Mouse (Mus musculus): ENCODE data around the gene Ccdc93. TPM values are rescaled to one million over a fixed set of nuclear protein-coding genes. Genes with fewer than 3 reads are reported as not detected.

Gene Ccdc93
- total and polyA plus RNA-seq, 3 experiments = 21.3 to 21.5 TPM; not detected in 1

DNA sequence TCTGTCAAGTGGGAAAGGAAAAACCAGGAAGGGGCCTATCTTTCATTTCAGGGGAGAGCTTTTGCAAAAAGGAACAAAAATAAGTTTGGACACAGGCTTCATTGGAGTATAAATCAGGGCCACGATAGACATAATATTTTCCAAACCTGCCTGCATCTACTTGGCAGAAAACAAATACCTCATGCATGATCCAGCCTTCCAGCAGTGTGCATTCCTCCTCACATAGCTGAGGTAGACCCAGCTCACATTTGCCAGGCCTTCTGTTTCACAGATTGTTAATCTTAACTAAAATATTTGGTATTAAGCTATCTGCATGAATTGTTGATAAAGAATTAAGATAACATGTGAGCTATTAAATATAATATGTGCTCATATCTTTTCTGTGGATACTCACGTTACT, 37.7 kb upstream of the Ccdc93 start (continued):
- TF ChIP-seq ZKSCAN1 (IDR thresholded peaks at IDR 0.05; ENCODE audit: low read depth, low read length) = no peak

DNA sequence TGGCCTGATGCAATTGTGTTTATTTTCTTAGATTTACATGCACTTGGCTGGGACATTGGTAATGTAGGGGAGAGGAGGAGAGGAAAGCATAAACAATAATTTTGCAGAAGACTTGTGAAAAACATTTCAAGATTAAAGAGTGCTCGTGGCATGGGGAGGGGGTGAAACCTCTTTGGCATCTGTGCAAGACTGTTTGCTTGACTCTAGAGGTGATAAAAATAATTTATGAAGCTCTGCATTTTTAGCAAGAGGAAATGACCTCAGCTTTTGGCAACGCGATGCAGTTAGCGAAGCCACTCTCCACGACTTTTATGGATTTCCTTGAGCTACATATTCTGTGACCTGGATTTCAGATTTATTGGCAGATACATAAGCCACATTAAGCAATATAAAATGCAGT, 36.1 kb upstream of the Ccdc93 start:
- Histone ChIP-seq H3K4me1 (ENCODE audit: control insufficient read depth in 1 of 2, insufficient read depth in 2 of 2, low read length in 2 of 2) (no peaks in the 10 kb centered on the region; a peak in 1 of 4 replicates), H3K27ac (ENCODE audit: control insufficient read depth, low read depth, low read length) (no peak overlapping the region), H3K27me3 (ENCODE audit: control insufficient read depth in 1 of 2, insufficient read depth in 2 of 2, low read length in 2 of 2) (peaks cover 0 to 3% of the 10 kb centered on the region in 2 experiments; a peak in 2 of 4 replicates), H3K4me3 (ENCODE audit: control insufficient read depth in 1 of 2, insufficient read depth in 1 of 2, low read depth in 2 of 2, low read length in 2 of 2) (no peak overlapping the region), H3K9ac (ENCODE audit: control insufficient read depth, low read depth, low read length, poor library complexity, severe bottlenecking) (no peak overlapping the region), H3K9me3 (replicated peaks; ENCODE audit: insufficient read depth, low read length) (no peaks in the 10 kb centered on the region), H3K36me3 (ENCODE audit: control insufficient read depth in 1 of 2, insufficient read depth in 2 of 2, low read length in 2 of 2) (no peaks in the 10 kb centered on the region; a peak in 1 of 4 replicates), H3K79me2 (ENCODE audit: control insufficient read depth, insufficient read depth, low read length, poor library complexity) (no peaks in the 10 kb centered on the region)
- DNase-seq (ENCODE audit: low read depth, low spot score) = no peak
- TF ChIP-seq TCF12 (IDR thresholded peaks at IDR 0.05; ENCODE audit: low read depth, low read length) = no peak
- TF ChIP-seq ZC3H11A (IDR thresholded peaks at IDR 0.05; ENCODE audit: low read depth, low read length) = no peak
- TF ChIP-seq CHD1 (IDR thresholded peaks at IDR 0.05; ENCODE audit: low read depth, low read length) = no peak
- no peak for TF ChIP-seq HCFC1 (IDR thresholded peaks at IDR 0.05; ENCODE audit: low read depth, low read length)
- TF ChIP-seq ZMIZ1 (IDR thresholded peaks at IDR 0.05; ENCODE audit: low read depth, low read length) = no peak
- TF ChIP-seq MYB (IDR thresholded peaks at IDR 0.05; ENCODE audit: low read depth, low read length) = no peak
- TF ChIP-seq JUND (IDR thresholded peaks at IDR 0.05; ENCODE audit: low read depth, low read length) = no peak

DNA sequence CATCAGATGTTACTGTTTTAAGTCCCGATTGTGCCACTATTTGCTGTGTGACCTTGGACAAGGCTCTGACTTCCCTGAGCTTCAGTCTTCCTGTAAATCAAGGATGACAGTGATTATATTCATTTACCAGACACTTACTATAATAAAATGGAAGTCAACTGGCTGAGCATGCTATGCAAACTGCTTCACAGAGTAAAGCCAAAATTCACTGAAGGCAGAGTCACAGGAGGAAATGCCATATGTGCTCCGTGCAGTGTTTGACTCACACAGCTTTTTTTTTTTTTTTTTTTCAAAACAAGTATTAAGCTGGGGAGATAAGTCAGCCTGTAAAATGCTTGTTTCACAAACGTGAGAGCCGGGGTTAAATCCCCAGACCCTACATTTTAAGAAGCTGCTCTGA, 34.3 kb upstream of the Ccdc93 start:
- Histone ChIP-seq H3K27me3 (ENCODE audit: control insufficient read depth in 1 of 2, insufficient read depth in 2 of 2, low read length in 2 of 2) (peaks cover 0 to 3% of the 10 kb centered on the region in 2 experiments; a peak in 2 of 4 replicates), H3K36me3 (ENCODE audit: control insufficient read depth in 1 of 2, insufficient read depth in 2 of 2, low read length in 2 of 2) (no peaks in the 10 kb centered on the region; a peak in 1 of 4 replicates), H3K4me1 (ENCODE audit: control insufficient read depth in 1 of 2, insufficient read depth in 2 of 2, low read length in 2 of 2) (no peaks in the 10 kb centered on the region; a peak in 1 of 4 replicates), H3K79me2 (ENCODE audit: control insufficient read depth, insufficient read depth, low read length, poor library complexity) (no peaks in the 10 kb centered on the region), H3K9ac (ENCODE audit: control insufficient read depth, low read depth, low read length, poor library complexity, severe bottlenecking) (no peak overlapping the region), H3K4me3 (ENCODE audit: control insufficient read depth in 1 of 2, insufficient read depth in 1 of 2, low read depth in 2 of 2, low read length in 2 of 2) (no peak overlapping the region), H3K9me3 (replicated peaks; ENCODE audit: insufficient read depth, low read length) (no peaks in the 10 kb centered on the region), H3K27ac (ENCODE audit: control insufficient read depth, low read depth, low read length) (no peak overlapping the region)
- TF ChIP-seq CTCF (IDR thresholded peaks at IDR 0.05 in 2 of 3, conservative IDR thresholded peaks at IDR 0.05 in 1 of 3; ENCODE audit: control insufficient read depth in 1 of 3, insufficient read depth in 1 of 3, low read depth in 2 of 3, low read length in 3 of 3, poor library complexity in 1 of 3, severe bottlenecking in 1 of 3) = no peak
- TF ChIP-seq GABPA (IDR thresholded peaks at IDR 0.05; ENCODE audit: low read depth, low read length) = no peak
- TF ChIP-seq CHD2 (IDR thresholded peaks at IDR 0.05; ENCODE audit: low read length) = no peak
- no peak for TF ChIP-seq POLR2AphosphoS5 (IDR thresholded peaks at IDR 0.05; ENCODE audit: borderline replicate concordance, low read depth, low read length)
- TF ChIP-seq MYC (IDR thresholded peaks at IDR 0.05; ENCODE audit: low read depth, low read length) = no peak
- TF ChIP-seq ZNF384 (IDR thresholded peaks at IDR 0.05; ENCODE audit: low read depth, low read length) = no peak
- TF ChIP-seq CHD1 (IDR thresholded peaks at IDR 0.05; ENCODE audit: low read depth, low read length) = no peak
- TF ChIP-seq ELF1 (IDR thresholded peaks at IDR 0.05; ENCODE audit: low read depth, low read length) = no peak
- TF ChIP-seq HCFC1 (IDR thresholded peaks at IDR 0.05; ENCODE audit: low read depth, low read length) = no peak
- TF ChIP-seq NELFE (IDR thresholded peaks at IDR 0.05; ENCODE audit: low read depth, low read length) = no peak
- no peak for TF ChIP-seq TAL1 (IDR thresholded peaks at IDR 0.05; ENCODE audit: low read length)
- no peak for TF ChIP-seq TBP (IDR thresholded peaks at IDR 0.05; ENCODE audit: low read depth, low read length)
- TF ChIP-seq JUND (IDR thresholded peaks at IDR 0.05; ENCODE audit: low read depth, low read length) = no peak
- TF ChIP-seq E2F4 (IDR thresholded peaks at IDR 0.05; ENCODE audit: borderline replicate concordance, low read depth, low read length) = no peak
- no peak for DNase-seq (ENCODE audit: low read depth, low spot score)
